Mouse (Mus musculus) limb, embryonic 13.5 days (tissue): Measurements from ENCODE around the gene Arhgef3. TPM values are rescaled to one million over a fixed set of nuclear protein-coding genes. Genes with fewer than 3 reads are reported as not detected.
A peak's percentile ranks its signal among the peaks of the same experiment; 100 is the strongest.

Experiments
- ATAC-seq: fragments of 200-750 bp; cut with Nextera tagmentation; 2 replicates; pipeline ENCODE4 v1.8.0; 2017; ENCODE audit warnings: low read depth, moderate number of reproducible peaks, moderate TSS enrichment; ENCODE audit not compliant: low FRiP score
- H3K27ac ChIP-seq: fragments of 300-500 bp; sonication (generic); 2 replicates; pipeline ENCODE4 v1.5.1; 2015; ENCODE audit warnings: inconsistent platforms, mild to moderate bottlenecking, moderate library complexity
- H3K27me3 ChIP-seq: fragments of 300-500 bp; sonication (generic); 2 replicates; pipeline ENCODE4 v1.6.1; 2015; ENCODE audit warnings: mild to moderate bottlenecking, inconsistent platforms
- H3K36me3 ChIP-seq: fragments of 300-500 bp; sonication (generic); 2 replicates; pipeline ENCODE4 v1.6.1; 2015; ENCODE audit warnings: inconsistent platforms, mild to moderate bottlenecking, moderate library complexity
- H3K4me1 ChIP-seq: fragments of 300-500 bp; sonication (generic); 2 replicates; pipeline ENCODE4 v1.6.1; 2015; ENCODE audit warnings: inconsistent platforms
- H3K4me2 ChIP-seq: fragments of 300-500 bp; sonication (generic); replicated peaks from 2 replicates; pipeline ENCODE4 v1.6.1; 2015; ENCODE audit warnings: inconsistent platforms, mild to moderate bottlenecking, moderate library complexity
- H3K4me3 ChIP-seq: fragments of 300-500 bp; sonication (generic); 2 replicates; pipeline ENCODE4 v1.5.1; 2015; ENCODE audit warnings: moderate library complexity, mild to moderate bottlenecking, inconsistent platforms
- H3K9ac ChIP-seq: fragments of 300-500 bp; sonication (generic); 2 replicates; pipeline ENCODE4 v1.6.1; 2015; ENCODE audit warnings: mild to moderate bottlenecking, inconsistent platforms
- H3K9me3 ChIP-seq: fragments of 300-500 bp; sonication (generic); 2 replicates; pipeline ENCODE4 v1.6.1; 2016; ENCODE audit warnings: inconsistent platforms
- WGBS: fragments of 180-500 bp; shearing (Covaris S2); methylation state at CpG from one replicate; pipeline ENCODE4 v1.1.7; 2015; 5-methylcytosine and 5-hydroxymethylcytosine counted together
- polyA plus RNA-seq: library from polyadenylated mRNA; unstranded; fragments of >200 nt; fragmentation: Nextera tagmentation; extraction: Ambion mirVana; gene quantifications from 2 replicates; pipeline ENCODE4 v1.2.1, GENCODE M21; 2015

Arhgef3 gene
- polyA plus RNA-seq, 1 experiment from 2014 or later = 24.1 TPM

GRCm38 (mm10) chr14:27340682-27341415, 226.2 kb downstream of the Arhgef3 start:
- WGBS = 77% methylated on average over 5 of the region's 5 CpGs
- Histone ChIP-seq H3K9ac (no peak overlapping the region), H3K4me1 (peaks cover 37% of the 10 kb centered on the region), H3K4me3 (no peak overlapping the region), H3K27me3 (peaks cover 5% of the 10 kb centered on the region; the same call in 1 of the 2 replicates), H3K36me3 (peaks cover 6% of the 10 kb centered on the region; the same call in 1 of the 2 replicates), H3K4me2 (no peak overlapping the region), H3K9me3 (no peaks in the 10 kb centered on the region), H3K27ac (no peak overlapping the region)
- 0 out of 2 replicates have a peak, but pooled peaks have one; percentile 19 for ATAC-seq

- H3K27ac ChIP-seq = no peak overlapping the region
- H3K27me3 ChIP-seq = peaks cover 5% of the 10 kb centered on the region; the same call in 1 of the 2 replicates
- peaks cover 6% of the 10 kb centered on the region; the same call in 1 of the 2 replicates for H3K36me3 ChIP-seq
- no peak overlapping the region for H3K4me3 ChIP-seq
- WGBS = 60% methylated on average over 5 of the region's 5 CpGs
- peaks cover 33% of the 10 kb centered on the region for H3K4me1 ChIP-seq
- H3K4me2 ChIP-seq = no peak overlapping the region
- no peaks in the 10 kb centered on the region for H3K9me3 ChIP-seq
- no peak overlapping the region for H3K9ac ChIP-seq
- ATAC-seq = no peak
These were observed 226.8 kb downstream of the Arhgef3 start for GRCm38 (mm10) chr14:27341486-27341885.

GRCm38 (mm10) chr14:27342451-27342850, 227.8 kb downstream of the Arhgef3 start:
- no peak for ATAC-seq
- Histone ChIP-seq H3K36me3 (peaks cover 6% of the 10 kb centered on the region; the same call in 1 of the 2 replicates), H3K4me2 (no peak overlapping the region)

DNA sequence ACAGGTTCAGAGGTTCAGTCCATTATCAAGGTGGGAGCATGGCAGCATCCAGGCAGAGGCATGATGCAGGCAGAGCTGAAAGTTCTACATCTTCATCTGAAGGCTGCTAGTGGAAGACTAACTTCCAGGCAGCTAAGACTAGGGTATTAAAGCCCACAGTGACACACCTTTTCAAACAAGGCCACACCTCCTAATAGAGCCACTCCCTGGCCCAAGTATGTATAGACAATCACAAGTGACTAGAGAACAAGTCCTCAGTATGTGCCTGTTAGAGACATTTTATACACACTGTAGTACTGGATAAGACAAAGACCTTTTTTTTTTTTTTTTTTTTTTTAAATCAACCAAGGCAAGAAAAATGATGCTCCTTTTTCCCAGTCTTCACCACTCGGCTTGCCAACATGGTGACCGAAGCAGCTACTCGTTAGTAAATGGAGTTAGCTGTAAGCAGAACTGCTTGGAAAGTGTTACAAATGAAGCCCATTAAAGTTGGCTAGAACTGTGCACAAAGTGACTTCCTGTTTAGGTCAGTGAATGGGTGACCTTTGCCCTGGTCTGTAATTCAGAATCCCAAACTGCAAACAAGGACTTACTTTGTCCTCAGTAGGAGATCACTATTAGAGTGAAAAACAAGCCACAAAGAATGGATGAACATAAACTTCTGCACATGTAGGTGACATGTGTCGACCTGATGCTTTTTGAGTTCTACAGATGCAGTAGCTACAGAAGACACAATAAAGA, 229.7 kb downstream of the Arhgef3 start:
- ATAC-seq = no peak
- no peaks in the 10 kb centered on the region for H3K9me3 ChIP-seq
- H3K27me3 ChIP-seq = no peaks in the 10 kb centered on the region
- WGBS = 33% methylated on average over 4 of the region's 4 CpGs
- no peak overlapping the region for H3K4me2 ChIP-seq
- peaks cover 6% of the 10 kb centered on the region; the same call in 1 of the 2 replicates for H3K36me3 ChIP-seq
- H3K4me1 ChIP-seq = peaks cover 26% of the 10 kb centered on the region
- no peak overlapping the region for H3K9ac ChIP-seq
- H3K27ac ChIP-seq = no peak overlapping the region
- no peak overlapping the region for H3K4me3 ChIP-seq

More at GRCm38 (mm10) chr14:27342451-27342850, 227.8 kb downstream of the Arhgef3 start:
- Histone ChIP-seq H3K4me3 (no peak overlapping the region), H3K4me1 (peaks cover 30% of the 10 kb centered on the region), H3K9ac (no peak overlapping the region), H3K9me3 (no peaks in the 10 kb centered on the region), H3K27me3 (peaks cover under 1% of the 10 kb centered on the region; the same call in 1 of the 2 replicates), H3K27ac (no peak overlapping the region)
- WGBS = 67% methylated on average over 2 of the region's 2 CpGs

- no peak for ATAC-seq
- H3K27ac ChIP-seq = no peak overlapping the region
- no peak overlapping the region for H3K4me2 ChIP-seq
- peaks cover 6% of the 10 kb centered on the region; the same call in 1 of the 2 replicates for H3K36me3 ChIP-seq
- WGBS = 83% methylated on average over 7 of the region's 7 CpGs
- no peak overlapping the region for H3K4me3 ChIP-seq
- no peaks in the 10 kb centered on the region for H3K27me3 ChIP-seq
- no peaks in the 10 kb centered on the region for H3K9me3 ChIP-seq
- peaks cover 35% of the 10 kb centered on the region for H3K4me1 ChIP-seq
- H3K9ac ChIP-seq = no peak overlapping the region
These were observed 230.6 kb downstream of the Arhgef3 start for GRCm38 (mm10) chr14:27345051-27345885.

- no peaks in the 10 kb centered on the region for H3K27me3 ChIP-seq
- peaks cover 6% of the 10 kb centered on the region; the same call in 1 of the 2 replicates for H3K36me3 ChIP-seq
- 72% methylated on average over 3 of the region's 3 CpGs for WGBS
- no peaks in the 10 kb centered on the region for H3K9me3 ChIP-seq
- no peak overlapping the region for H3K9ac ChIP-seq
- no peak overlapping the region for H3K27ac ChIP-seq
- no peak overlapping the region for H3K4me3 ChIP-seq
- peaks cover 38% of the 10 kb centered on the region for H3K4me1 ChIP-seq
- H3K4me2 ChIP-seq = no peak overlapping the region
- no peak for ATAC-seq
These were observed 232.5 kb downstream of the Arhgef3 start for GRCm38 (mm10) chr14:27347224-27347623.

DNA sequence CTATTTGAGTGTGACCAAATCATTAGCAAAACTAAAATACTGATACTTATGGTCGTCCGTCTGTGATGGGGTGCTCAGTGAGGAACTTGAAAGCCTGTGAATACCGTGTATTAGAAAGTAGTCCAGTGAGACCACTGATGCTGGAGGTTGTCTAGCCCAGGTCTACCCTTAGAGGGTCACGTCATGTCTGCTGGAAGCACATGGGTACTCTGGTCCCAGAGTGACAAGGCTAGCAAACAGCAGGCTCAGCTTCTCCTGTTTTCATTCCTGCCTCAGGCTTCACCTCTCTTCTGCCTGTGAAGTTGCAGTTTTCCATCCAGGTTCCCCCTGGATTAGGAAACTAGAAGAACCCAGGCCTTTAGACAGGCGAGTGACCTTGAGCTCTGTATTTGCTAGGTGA, 233.0 kb downstream of the Arhgef3 start:
- peaks cover 6% of the 10 kb centered on the region; the same call in 1 of the 2 replicates for H3K36me3 ChIP-seq
- no peak for ATAC-seq
- no peak overlapping the region for H3K9ac ChIP-seq
- 87% methylated on average over 5 of the region's 5 CpGs for WGBS
- H3K27me3 ChIP-seq = no peaks in the 10 kb centered on the region
- peaks cover 43% of the 10 kb centered on the region for H3K4me1 ChIP-seq
- H3K27ac ChIP-seq = no peak overlapping the region
- no peak overlapping the region for H3K4me3 ChIP-seq
- H3K4me2 ChIP-seq = no peak overlapping the region
- no peaks in the 10 kb centered on the region for H3K9me3 ChIP-seq

DNA sequence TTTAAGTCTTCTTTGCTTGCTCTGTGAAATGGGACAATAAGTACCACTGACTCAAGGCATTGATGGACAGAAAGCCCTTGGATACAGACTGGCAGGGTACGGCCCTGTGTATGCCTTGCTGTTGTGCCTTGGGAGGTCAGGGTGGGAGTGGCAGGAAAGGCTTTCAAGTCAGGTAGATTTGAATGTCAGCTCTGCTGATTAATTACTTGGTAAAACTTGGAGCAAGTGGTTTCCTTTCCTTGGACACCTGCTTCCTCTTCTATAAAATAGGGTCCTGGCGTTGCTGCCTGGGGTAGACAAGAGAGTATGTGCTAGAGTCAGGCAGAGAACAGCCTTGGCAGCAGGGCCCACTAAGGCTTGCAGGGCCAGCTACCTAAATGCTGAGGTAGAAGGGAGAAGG, 233.4 kb downstream of the Arhgef3 start:
- ATAC-seq = no peak
- Histone ChIP-seq H3K4me3 (no peak overlapping the region), H3K9me3 (no peaks in the 10 kb centered on the region), H3K9ac (no peak overlapping the region), H3K36me3 (peaks cover 6% of the 10 kb centered on the region; the same call in 1 of the 2 replicates), H3K4me2 (no peak overlapping the region), H3K4me1 (peaks cover 47% of the 10 kb centered on the region), H3K27me3 (no peaks in the 10 kb centered on the region), H3K27ac (no peak overlapping the region)
- 74% methylated on average over 2 of the region's 2 CpGs for WGBS

DNA sequence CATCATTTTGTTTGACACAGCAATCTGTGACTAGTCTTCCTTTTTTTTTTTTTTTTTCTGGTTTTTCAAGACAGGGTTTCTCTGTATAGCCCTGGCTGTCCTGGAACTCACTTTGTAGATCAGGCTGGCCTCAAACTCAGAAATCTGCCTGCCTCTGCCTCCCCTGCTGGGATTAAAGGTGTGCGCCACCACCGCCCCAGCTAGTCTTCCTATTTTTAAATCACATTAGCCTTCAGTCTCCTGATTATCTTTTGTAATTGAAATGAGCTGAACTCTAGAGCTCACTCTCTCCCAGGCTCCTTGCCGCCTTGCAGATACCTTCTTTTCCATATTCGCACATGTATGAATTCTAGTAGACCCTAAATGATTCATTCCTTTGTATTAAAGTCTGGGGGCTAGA, 234.0 kb downstream of the Arhgef3 start:
- H3K4me2 ChIP-seq = no peak overlapping the region
- H3K4me3 ChIP-seq = no peak overlapping the region
- H3K9me3 ChIP-seq = no peaks in the 10 kb centered on the region
- no peaks in the 10 kb centered on the region for H3K27me3 ChIP-seq
- no peak overlapping the region for H3K9ac ChIP-seq
- ATAC-seq = no peak
- H3K27ac ChIP-seq = no peak overlapping the region
- H3K4me1 ChIP-seq = peaks cover 52% of the 10 kb centered on the region
- WGBS = 94% methylated on average over 4 of the region's 4 CpGs
- peaks cover 6% of the 10 kb centered on the region; the same call in 1 of the 2 replicates for H3K36me3 ChIP-seq

GRCm38 (mm10) chr14:27349120-27349519, 234.4 kb downstream of the Arhgef3 start:
- Histone ChIP-seq H3K36me3 (peaks cover 1% of the 10 kb centered on the region; the same call in 1 of the 2 replicates), H3K4me3 (no peak overlapping the region), H3K9ac (no peak overlapping the region), H3K4me1 (peaks cover 53% of the 10 kb centered on the region), H3K27me3 (no peaks in the 10 kb centered on the region), H3K9me3 (no peaks in the 10 kb centered on the region), H3K27ac (no peak overlapping the region), H3K4me2 (no peak overlapping the region)
- 83% methylated on average over 3 of the region's 3 CpGs for WGBS
- ATAC-seq = no peak

DNA sequence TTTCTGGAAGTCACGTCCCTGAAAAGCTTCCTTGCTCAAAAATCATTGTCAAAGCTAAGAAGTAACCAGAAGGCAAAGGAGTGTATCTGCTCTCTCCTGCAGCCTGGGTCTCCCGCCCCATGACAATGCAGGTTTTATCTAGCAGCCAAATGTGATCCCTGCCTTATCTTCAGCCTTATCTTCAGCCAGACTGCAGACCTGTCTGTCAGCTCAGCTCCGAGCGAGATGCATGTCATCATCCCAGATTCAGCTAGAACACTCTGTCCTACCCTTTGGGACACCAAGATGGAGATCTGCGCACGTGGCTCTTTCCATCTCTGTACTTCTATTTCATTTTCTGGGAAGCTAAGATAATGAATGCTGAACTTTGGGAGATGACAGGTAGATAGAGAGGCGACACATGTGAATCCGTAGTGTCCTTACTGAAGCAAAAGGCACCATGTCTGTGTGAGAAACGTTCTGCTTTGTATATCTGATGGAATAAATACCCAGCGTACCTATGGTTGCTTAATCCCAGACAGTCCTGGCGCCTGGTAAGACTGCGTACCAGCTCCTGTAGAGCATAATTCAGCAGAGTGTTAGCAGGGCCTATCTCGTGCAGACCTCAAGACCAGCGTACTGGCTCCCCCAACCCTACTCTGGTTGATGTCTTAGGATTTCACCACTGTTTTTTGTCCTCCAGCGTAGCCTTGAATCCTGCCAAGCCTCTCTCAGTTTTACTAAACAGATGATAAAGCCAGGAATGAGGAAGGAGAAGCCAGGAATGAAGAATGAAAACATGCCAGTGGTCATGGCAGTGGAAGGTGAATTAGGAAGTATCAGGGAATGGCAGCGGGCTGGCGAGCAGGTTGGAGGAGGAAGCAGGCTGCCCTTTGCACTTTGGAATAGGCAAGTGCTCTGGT, 235.4 kb downstream of the Arhgef3 start:
- no peaks in the 10 kb centered on the region for H3K36me3 ChIP-seq
- H3K9ac ChIP-seq = no peak overlapping the region
- H3K9me3 ChIP-seq = no peaks in the 10 kb centered on the region
- ATAC-seq = no peak
- WGBS = 82% methylated on average over 17 of the region's 17 CpGs
- peak overlapping the region; percentile 84 for H3K27ac ChIP-seq
- peaks cover 51% of the 10 kb centered on the region for H3K4me1 ChIP-seq
- no peak overlapping the region for H3K4me3 ChIP-seq
- no peak overlapping the region for H3K4me2 ChIP-seq
- H3K27me3 ChIP-seq = no peaks in the 10 kb centered on the region
